Mouse (Mus musculus) stomach, postnatal 0 days (tissue): ENCODE results near the gene Pou4f1. TPM values are rescaled to one million over a fixed set of nuclear protein-coding genes. Genes with fewer than 3 reads are reported as not detected.

Experiments used
- ATAC-seq: fragments of 200-750 bp; cut with Nextera tagmentation; 2 replicates; pipeline ENCODE4 v1.8.0; 2017; ENCODE audit not compliant: low FRiP score, low TSS enrichment
- DNase-seq: peaks from one replicate; pipeline ENCODE4 v3.0.0-alpha.2; 2016; ENCODE audit warnings: low spot score
- H3K27ac ChIP-seq: fragments of 300-500 bp; sonication (generic); replicated peaks from 2 replicates; pipeline ENCODE4 v1.5.1; 2014; ENCODE audit warnings: mild to moderate bottlenecking, control low read depth
- H3K27me3 ChIP-seq: fragments of 300-500 bp; sonication (generic); 2 replicates; pipeline ENCODE4 v1.6.1; 2014; ENCODE audit warnings: low read length; ENCODE audit not compliant: control insufficient read depth, insufficient read depth
- H3K36me3 ChIP-seq: fragments of 300-500 bp; sonication (generic); 2 replicates; pipeline ENCODE4 v1.6.1; 2014; ENCODE audit warnings: low read length, mixed read lengths; ENCODE audit not compliant: control insufficient read depth, insufficient read depth
- H3K4me1 ChIP-seq: fragments of 300-500 bp; sonication (generic); replicated peaks from 2 replicates; pipeline ENCODE4 v1.6.1; 2014; ENCODE audit warnings: antibody characterized with exemption; ENCODE audit not compliant: control insufficient read depth, insufficient read depth
- H3K4me2 ChIP-seq: fragments of 300-500 bp; sonication (generic); replicated peaks from 2 replicates; pipeline ENCODE4 v1.6.1; 2014; ENCODE audit warnings: low read depth, mild to moderate bottlenecking, control low read depth, moderate library complexity
- H3K4me3 ChIP-seq: fragments of 300-500 bp; sonication (generic); 2 replicates; pipeline ENCODE4 v1.5.1; 2014; ENCODE audit warnings: low read depth, low read length, control low read depth
- H3K9ac ChIP-seq: fragments of 300-500 bp; sonication (generic); 2 replicates; pipeline ENCODE4 v1.6.1; 2014; ENCODE audit warnings: mild to moderate bottlenecking, low read length, control low read depth, mixed read lengths
- H3K9me3 ChIP-seq: fragments of 300-500 bp; sonication (generic); 2 replicates; pipeline ENCODE4 v1.6.1; 2016; ENCODE audit warnings: low read length; ENCODE audit not compliant: control insufficient read depth
- CTCF ChIP-seq: IDR thresholded peaks from 2 replicates; pipeline ENCODE4 v1.5.1; 2016; ENCODE audit warnings: antibody characterized with exemption, low read depth, mild to moderate bottlenecking, moderate library complexity
- EP300 ChIP-seq: optimal IDR thresholded peaks from 2 replicates; pipeline ENCODE3; 2016; ENCODE audit warnings: antibody characterized with exemption
- WGBS: fragments of 180-500 bp; shearing (Covaris S2); extraction: QIAGEN DNeasy Blood & Tissue Kit; methylation state at CpG from one replicate; pipeline ENCODE4 v1.1.7; 2014; 5-methylcytosine and 5-hydroxymethylcytosine counted together
- polyA plus RNA-seq: library from polyadenylated mRNA; unstranded; fragments of >200 nt; fragmentation: Nextera tagmentation; extraction: Ambion mirVana; gene quantifications from 2 replicates; pipeline ENCODE4 v1.2.1, GENCODE M21; 2015

Pou4f1 gene
- polyA plus RNA-seq, 1 experiment from 2014 or later: 0.19 TPM

GRCm38 (mm10) chr14:104423688-104424470 lies 43.9 kb downstream of the Pou4f1 start:
- no peaks in the 10 kb centered on the region for H3K9me3 ChIP-seq
- WGBS: 63% methylated on average over 14 of the region's 14 CpGs
- H3K36me3 ChIP-seq: no peaks in the 10 kb centered on the region
- no peaks in the 10 kb centered on the region for H3K27me3 ChIP-seq
- TF ChIP-seq EP300: no peak
- TF ChIP-seq CTCF: no peak
- H3K27ac ChIP-seq: no peak overlapping the region
- no peaks in the 10 kb centered on the region for H3K4me1 ChIP-seq
- no peak for DNase-seq
- H3K4me2 ChIP-seq: no peak overlapping the region
- H3K9ac ChIP-seq: no peak overlapping the region
- ATAC-seq: no peak
- H3K4me3 ChIP-seq: no peak overlapping the region

Other genes with a start within 250 kb of the Pou4f1 start
- 10.7 and 12.3 TPM in 2 replicates for gene Rnf219, start 54.6 kb upstream of the Pou4f1 start, polyA plus RNA-seq